Mouse (Mus musculus) cerebellum, adult 18-20 months (tissue): ENCODE measurements around the gene Ranbp17.

ENCODE experiments used
- DNase-seq, 2 experiments: peaks; one replicate each; pipeline ENCODE4 v3.0.0; 2021

The Ranbp17 gene

GRCm38 (mm10) chr11:33232056-33232455, 281.5 kb downstream of the Ranbp17 start:
- DNase-seq, result no peak

DNA sequence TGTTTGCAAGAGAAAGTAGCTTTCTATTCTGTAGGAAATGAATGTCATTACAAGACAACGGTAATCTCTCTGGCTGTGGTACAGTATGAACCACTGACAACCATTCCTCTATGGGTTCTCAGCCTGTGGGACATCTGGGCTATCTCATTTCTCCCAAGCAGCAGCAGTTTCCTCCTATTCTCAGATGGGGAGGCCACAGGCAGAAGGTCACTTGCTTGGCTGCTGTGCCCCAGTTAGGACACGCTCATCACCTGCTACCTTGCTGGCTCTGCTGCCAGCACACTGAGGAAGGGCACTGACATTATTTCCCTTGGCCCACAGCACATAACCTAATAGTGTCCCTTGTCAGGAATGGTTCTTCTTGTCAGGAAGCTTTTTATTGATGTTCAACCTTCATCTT, 285.4 kb downstream of the Ranbp17 start:
- DNase-seq, result no peak

DNA sequence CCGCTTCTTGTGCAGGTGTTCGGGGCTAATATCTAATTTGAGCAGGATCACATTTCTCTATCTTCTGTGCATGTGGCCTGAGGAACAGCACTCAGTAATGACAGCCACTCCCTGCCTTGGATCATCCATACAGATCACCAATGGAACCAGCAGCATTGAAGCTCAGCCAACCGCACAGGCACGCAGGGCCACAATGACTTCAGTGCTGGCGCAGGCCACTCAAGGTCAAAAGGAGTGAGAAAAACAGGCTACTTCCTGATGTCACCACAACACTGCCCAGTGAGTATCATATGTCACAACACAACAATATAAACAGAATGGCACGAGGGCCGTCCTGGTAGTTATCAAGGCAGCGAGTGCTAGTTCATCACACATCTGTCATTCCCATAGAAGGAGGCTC, 287.0 kb downstream of the Ranbp17 start:
- DNase-seq, result no peak

DNA sequence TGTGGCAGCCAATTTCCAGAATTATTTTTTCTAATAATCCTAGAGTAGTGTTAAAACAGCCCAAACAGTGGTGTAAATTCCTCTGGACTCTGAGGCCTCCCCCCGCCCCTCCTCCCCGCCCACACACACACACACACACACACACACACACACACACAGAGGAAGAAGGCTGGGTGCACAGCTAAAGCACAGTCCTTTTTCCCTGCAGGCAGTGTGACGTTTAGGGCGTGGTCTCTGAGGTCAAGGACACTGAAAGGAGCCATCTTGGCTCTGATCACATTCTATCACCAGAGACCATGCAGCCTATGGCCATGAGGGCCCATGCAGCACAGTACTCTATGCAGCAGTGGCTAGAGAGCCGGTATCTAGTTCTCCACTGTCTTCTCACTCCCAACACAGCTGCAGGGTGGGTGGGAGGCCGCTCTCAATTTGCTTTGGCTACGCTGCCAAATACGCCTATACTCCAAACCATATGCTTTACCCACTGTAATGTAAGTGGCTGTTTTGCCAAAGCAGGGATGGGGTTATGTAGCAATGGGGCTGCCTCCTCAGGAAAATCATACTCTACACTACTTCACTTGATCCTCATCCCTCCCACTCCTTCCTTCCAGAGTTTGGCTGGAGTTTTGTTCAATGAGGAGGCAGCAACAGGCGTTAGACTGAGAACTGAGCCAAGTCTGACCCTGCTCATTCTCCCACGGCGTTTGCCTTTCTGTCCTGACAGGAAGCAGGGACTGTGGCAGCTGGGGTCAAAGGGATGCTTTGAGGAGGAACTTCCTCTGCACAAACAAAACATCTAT, 291.8 kb downstream of the Ranbp17 start:
- DNase-seq, result no peak

DNA sequence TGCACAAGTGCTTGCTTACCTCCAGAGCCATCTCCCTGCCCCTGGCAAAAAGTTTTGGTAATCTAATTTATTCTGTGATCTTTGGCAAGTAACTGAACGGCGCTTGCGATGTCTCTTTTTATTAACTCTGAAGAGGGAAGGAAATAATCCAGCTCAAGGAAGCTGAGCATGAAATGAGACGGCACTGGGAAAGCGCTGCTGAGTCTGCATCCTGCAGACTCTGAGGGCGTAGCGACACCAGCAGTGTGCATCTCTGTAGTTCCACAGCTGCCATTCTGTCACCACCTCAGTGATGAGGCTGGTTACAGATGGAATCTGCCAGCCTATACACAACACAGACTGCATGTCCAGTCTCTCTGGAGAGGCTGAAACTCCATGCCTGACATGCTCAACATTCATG, 292.8 kb downstream of the Ranbp17 start:
- DNase-seq, result no peak

DNA sequence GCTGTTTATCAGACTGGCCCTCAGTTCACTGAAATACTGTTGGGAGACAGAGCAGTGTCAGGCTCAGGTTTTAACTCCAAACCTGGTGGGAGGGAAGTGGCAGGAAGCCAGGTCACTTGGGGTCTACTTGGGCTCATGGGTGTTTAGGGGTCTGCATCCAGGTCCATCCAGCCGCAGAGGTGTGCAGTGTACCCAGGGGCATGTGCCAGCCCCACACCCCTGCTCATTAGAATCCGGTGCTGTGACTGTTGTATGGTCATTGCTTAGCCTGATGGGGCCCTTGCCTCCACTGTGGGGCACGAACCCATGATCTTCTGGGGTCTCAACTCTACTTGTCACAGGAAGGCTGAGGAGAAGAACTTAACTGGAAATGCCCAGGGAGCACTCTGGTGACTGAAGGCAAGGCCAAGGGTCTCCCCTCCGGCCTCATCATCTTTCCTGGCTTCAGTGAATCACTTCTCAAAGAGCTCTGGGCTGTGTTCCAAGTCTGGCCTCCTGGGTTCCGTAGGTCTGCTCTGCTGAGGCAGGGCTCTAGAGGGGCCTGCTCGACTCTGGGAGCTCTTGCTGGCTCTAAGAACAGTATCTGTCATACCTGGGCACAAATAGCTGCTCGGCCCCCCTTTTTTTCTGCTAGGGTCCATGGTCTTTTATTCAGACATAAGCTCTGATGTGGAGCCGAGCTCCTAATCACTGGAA, 296.0 kb downstream of the Ranbp17 start:
- DNase-seq, result peak; percentile 58 to 70

GRCm38 (mm10) chr11:33207411-33207810, 306.1 kb downstream of the Ranbp17 start:
- DNase-seq, result peak; percentile 34 to 39

DNA sequence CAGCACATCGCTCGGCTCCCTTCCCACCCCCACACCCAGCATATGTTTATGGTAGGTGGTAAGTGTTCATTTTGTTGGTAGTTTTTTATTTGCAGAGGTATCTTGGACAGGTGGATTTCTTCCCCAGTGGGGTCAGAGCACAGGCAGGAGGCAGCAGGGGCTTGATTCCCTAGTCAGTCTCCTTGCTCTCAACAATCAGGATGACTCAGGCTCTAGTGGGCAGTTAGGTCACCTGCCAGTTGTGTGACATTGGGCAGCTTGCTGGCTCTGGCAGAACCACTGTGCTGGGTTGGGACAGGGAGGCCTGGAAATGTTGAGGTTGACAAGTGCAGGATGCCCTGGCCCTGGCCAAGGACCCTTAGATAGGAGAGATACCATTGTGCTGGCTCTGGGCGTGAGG, 308.6 kb downstream of the Ranbp17 start:
- DNase-seq, result peak in 1 of 2 experiments; percentile 28

GRCm38 (mm10) chr11:33204329-33204705, 309.2 kb downstream of the Ranbp17 start:
- DNase-seq, result peak; percentile 27 to 39

GRCm38 (mm10) chr11:33203383-33204328, 309.9 kb downstream of the Ranbp17 start, which contains the start of gene Tlx3:
Tlx3 (minus strand) TSS chr11:33203589.
- peak; percentile 84 to 89 for DNase-seq

DNA sequence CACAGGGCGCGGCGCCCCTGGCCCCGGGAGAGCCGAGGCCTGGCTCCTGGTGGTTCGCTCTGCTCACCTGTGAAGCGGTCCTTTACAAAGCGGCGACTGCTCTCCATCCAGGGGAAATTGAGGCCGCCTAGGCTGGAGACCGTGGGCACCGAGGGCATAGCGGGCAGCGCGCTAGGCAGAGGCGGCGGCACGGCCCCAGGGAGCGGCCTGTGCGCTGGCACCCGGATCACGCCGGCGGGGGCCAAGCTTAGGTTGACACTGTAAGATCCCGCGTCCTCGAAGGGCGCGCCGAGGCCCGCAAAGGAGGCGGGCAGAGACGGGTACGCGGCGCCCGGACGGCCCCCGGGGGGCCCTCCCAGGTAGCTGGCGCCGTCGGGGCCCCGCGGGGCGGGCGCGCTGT, 310.6 kb downstream of the Ranbp17 start:
- DNase-seq, result peak in 1 of 2 experiments; percentile 56

- DNase-seq, result peak; percentile 70 to 72
These were observed 311.2 kb downstream of the Ranbp17 start for GRCm38 (mm10) chr11:33202296-33202695.

GRCm38 (mm10) chr11:33201626-33202010, 311.9 kb downstream of the Ranbp17 start:
- no peak for DNase-seq

- peak; percentile 39 to 63 for DNase-seq
These were observed 312.6 kb downstream of the Ranbp17 start for GRCm38 (mm10) chr11:33200764-33201625.

DNA sequence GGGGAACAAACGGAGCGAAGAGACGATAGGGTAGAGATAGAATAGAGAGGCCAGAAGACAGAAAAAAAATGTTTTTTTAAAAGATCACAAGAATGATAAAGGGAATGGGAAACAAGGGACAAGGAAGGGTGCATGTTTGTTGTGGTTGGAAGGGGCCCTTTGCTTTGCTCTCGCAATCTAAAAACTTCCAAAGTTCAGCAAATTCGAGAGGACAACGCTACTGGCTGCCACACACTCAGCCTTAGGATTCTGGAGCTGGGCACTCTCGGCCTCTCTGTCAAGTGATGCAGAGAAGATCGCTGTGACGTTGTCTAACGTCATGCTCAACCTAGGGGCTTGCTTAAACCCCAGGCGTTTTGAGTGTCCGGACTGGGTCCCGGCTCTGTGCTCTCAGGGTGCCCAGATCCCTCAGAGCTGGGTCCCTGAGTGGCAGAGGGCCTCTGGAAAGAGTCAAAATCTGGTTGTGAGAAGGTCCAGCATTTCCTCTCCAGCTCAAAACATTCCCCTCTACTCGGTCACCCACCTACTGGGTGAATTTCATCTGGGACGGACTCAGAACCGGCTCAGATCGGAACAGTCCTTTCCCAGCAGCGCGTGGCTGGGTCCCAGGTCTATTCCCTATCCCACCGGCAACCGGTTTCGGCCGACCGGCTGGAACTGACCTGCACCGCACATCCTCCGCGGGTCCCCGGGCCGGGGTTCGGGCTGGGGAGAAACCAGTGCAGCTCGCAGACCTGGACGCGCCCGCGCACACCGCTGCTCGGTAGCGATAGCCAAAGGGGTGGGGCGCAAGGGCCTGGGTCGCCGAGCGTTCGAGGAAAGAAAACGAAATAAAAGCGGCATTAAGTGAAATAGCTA, 313.4 kb downstream of the Ranbp17 start:
- DNase-seq, result peak; percentile 37 to 56

DNA sequence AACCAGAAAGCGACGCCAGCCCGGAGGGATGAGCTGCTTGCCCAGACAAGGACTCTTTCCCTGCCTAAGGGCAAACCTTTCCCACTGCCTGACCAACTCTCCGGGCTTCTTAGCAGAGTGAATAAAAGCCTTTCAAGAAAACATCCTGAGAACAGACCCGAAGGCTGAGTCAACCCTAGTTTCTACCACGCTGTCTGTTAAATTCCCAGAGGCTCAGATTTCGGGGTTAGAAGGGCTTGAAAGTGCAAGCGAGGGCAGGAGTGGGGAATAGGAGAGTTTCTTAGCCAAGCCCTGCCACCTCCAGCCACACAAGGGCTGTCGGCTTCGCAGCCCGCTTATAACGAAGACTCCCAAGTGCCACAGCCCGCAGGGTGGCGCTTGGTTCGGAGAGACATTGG, 314.4 kb downstream of the Ranbp17 start:
- peak in 1 of 2 experiments; percentile 43 for DNase-seq

GRCm38 (mm10) chr11:33198351-33199116, 315.0 kb downstream of the Ranbp17 start:
- DNase-seq, result peak in 1 of 2 experiments; percentile 25

- peak; percentile 49 to 51 for DNase-seq
These were observed 315.9 kb downstream of the Ranbp17 start for GRCm38 (mm10) chr11:33197673-33198072.

- DNase-seq, result no peak
These were observed 316.4 kb downstream of the Ranbp17 start for GRCm38 (mm10) chr11:33197133-33197514.
